20 mouse cellular contexts compared by ENCODE assay signal in the genomic region with DNA sequence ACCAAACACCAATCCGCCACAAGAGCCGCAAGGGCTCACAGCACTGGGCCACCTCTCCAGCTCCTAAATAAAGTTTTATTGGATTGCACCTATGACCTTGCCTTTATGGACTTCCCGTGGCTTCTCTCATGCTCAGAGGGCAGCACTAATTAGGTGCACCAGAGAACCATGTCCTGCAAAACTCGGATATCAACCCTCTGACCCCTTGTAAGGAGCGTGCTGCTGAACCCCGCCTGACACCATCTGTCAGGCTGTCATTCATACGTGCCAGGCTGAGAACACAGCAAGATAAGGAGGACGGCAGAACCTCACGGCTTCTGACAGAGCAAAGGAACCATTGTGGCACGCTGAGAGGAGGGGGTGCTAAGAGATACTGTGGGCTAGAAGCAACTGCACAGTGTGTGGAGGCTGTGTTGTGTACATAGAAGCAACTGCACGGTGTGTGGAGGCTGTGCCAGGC. TPM values are rescaled to one million over a fixed set of nuclear protein-coding genes. Genes with fewer than 3 reads are reported as not detected.
A peak's percentile ranks its signal among the peaks of the same experiment; 100 is the strongest.
DNase-seq lines count a peak whose midpoint lies in the region; ATAC-seq and TF ChIP-seq lines count a peak whose summit lies in the region.
"Had no signal": no experiment of that assay in that cellular context is flagged by ENCODE, and none has a peak within 500 bp of the region (broad histone marks: within the 10 kb centered on the region; RNA-seq: fewer than 3 reads in every experiment).

No protein-coding gene starts in this region.

- H3K27ac ChIP-seq in forebrain, embryonic 10.5 days = 0 out of 2 replicates have a peak overlapping the region, but pooled peaks have one; percentile 40
- H3K27ac ChIP-seq in forebrain, postnatal 0 days (ENCODE audit: low read depth, low read length) = no peak overlapping the region
- peak overlapping the region; percentile 21 for H3K27ac ChIP-seq in heart, postnatal 0 days (ENCODE audit: low read depth)
- no peak overlapping the region for H3K27ac ChIP-seq in midbrain, embryonic 10.5 days (replicated peaks)
- H3K27ac ChIP-seq in midbrain, embryonic 15.5 days = no peak overlapping the region
- H3K27ac ChIP-seq in intestine, postnatal 0 days (ENCODE audit: low read depth, low read length) = no peak overlapping the region
- H3K27ac ChIP-seq: embryonic facial prominence, embryonic 12.5 days; limb, embryonic 15.5 days; stomach, embryonic 15.5 days had no signal

- H3K9me3 ChIP-seq in forebrain, embryonic 10.5 days = no peaks in the 10 kb centered on the region
- no peaks in the 10 kb centered on the region for H3K9me3 ChIP-seq in forebrain, postnatal 0 days (ENCODE audit: low read length)
- no peaks in the 10 kb centered on the region for H3K9me3 ChIP-seq in heart, postnatal 0 days (replicated peaks; ENCODE audit: control insufficient read depth, low read length)
- H3K9me3 ChIP-seq in midbrain, embryonic 10.5 days (replicated peaks) = no peaks in the 10 kb centered on the region
- H3K9me3 ChIP-seq in midbrain, embryonic 15.5 days = no peaks in the 10 kb centered on the region
- no peaks in the 10 kb centered on the region for H3K9me3 ChIP-seq in intestine, postnatal 0 days (ENCODE audit: control insufficient read depth)
- H3K9me3 ChIP-seq: embryonic facial prominence, embryonic 12.5 days; limb, embryonic 15.5 days; stomach, embryonic 15.5 days had no signal

- peaks cover 37% of the 10 kb centered on the region for H3K27me3 ChIP-seq in forebrain, embryonic 10.5 days (ENCODE audit: poor library complexity, severe bottlenecking)
- no peaks in the 10 kb centered on the region for H3K27me3 ChIP-seq in forebrain, postnatal 0 days (ENCODE audit: insufficient read depth, low read length)
- H3K27me3 ChIP-seq in heart, postnatal 0 days (ENCODE audit: control insufficient read depth, insufficient read depth, low read length) = no peaks in the 10 kb centered on the region
- peaks cover 54% of the 10 kb centered on the region for H3K27me3 ChIP-seq in midbrain, embryonic 10.5 days (ENCODE audit: low read depth, poor library complexity, severe bottlenecking)
- H3K27me3 ChIP-seq in midbrain, embryonic 15.5 days (replicated peaks) = no peaks in the 10 kb centered on the region
- H3K27me3 ChIP-seq in intestine, postnatal 0 days (replicated peaks; ENCODE audit: control insufficient read depth, insufficient read depth, low read length) = no peaks in the 10 kb centered on the region
- H3K27me3 ChIP-seq: CH12.LX; limb, embryonic 15.5 days; stomach, embryonic 15.5 days had no signal

- H3K4me3 ChIP-seq in forebrain, embryonic 10.5 days = no peak overlapping the region
- no peak overlapping the region for H3K4me3 ChIP-seq in forebrain, postnatal 0 days (ENCODE audit: low read depth, low read length)
- no peak overlapping the region for H3K4me3 ChIP-seq in heart, postnatal 0 days (ENCODE audit: low read depth, low read length)
- no peak overlapping the region for H3K4me3 ChIP-seq in midbrain, embryonic 10.5 days
- H3K4me3 ChIP-seq in midbrain, embryonic 15.5 days = no peak overlapping the region
- H3K4me3 ChIP-seq in intestine, postnatal 0 days (ENCODE audit: low read depth, low read length) = no peak overlapping the region
- H3K4me3 ChIP-seq: embryonic facial prominence, embryonic 12.5 days; limb, embryonic 15.5 days; myocyte; stomach, embryonic 15.5 days had no signal

- H3K36me3 ChIP-seq in forebrain, embryonic 10.5 days (replicated peaks) = no peaks in the 10 kb centered on the region
- H3K36me3 ChIP-seq in forebrain, postnatal 0 days (ENCODE audit: insufficient read depth) = no peaks in the 10 kb centered on the region
- H3K36me3 ChIP-seq in heart, postnatal 0 days (replicated peaks; ENCODE audit: control insufficient read depth, insufficient read depth, low read length) = no peaks in the 10 kb centered on the region
- 0 out of 2 replicates have a peak, but pooled peaks cover 4% of the 10 kb centered on the region for H3K36me3 ChIP-seq in midbrain, embryonic 10.5 days
- no peaks in the 10 kb centered on the region for H3K36me3 ChIP-seq in midbrain, embryonic 15.5 days (replicated peaks)
- H3K36me3 ChIP-seq in intestine, postnatal 0 days (ENCODE audit: control insufficient read depth, insufficient read depth) = no peaks in the 10 kb centered on the region; the same call in 1 of the 2 replicates
- H3K36me3 ChIP-seq: embryonic facial prominence, embryonic 12.5 days; limb, embryonic 15.5 days; stomach, embryonic 15.5 days had no signal

- peaks cover 49% of the 10 kb centered on the region for H3K4me1 ChIP-seq in forebrain, embryonic 10.5 days
- no peaks in the 10 kb centered on the region for H3K4me1 ChIP-seq in forebrain, postnatal 0 days (ENCODE audit: insufficient read depth)
- H3K4me1 ChIP-seq in heart, postnatal 0 days (ENCODE audit: control insufficient read depth, insufficient read depth) = peaks cover 21% of the 10 kb centered on the region
- peaks cover 57% of the 10 kb centered on the region for H3K4me1 ChIP-seq in midbrain, embryonic 10.5 days
- H3K4me1 ChIP-seq in midbrain, embryonic 15.5 days = peaks cover 15% of the 10 kb centered on the region
- peaks cover 22% of the 10 kb centered on the region; the same call in 1 of the 2 replicates for H3K4me1 ChIP-seq in intestine, postnatal 0 days (replicated peaks; ENCODE audit: control insufficient read depth, insufficient read depth, low read length)

- WGBS in forebrain, embryonic 10.5 days = 54% methylated on average over 11 of the region's 11 CpGs
- WGBS in forebrain, postnatal 0 days = 43% methylated on average over 11 of the region's 11 CpGs
- WGBS in heart, postnatal 0 days = 28% methylated on average over 11 of the region's 11 CpGs
- WGBS in midbrain, embryonic 10.5 days = 40% methylated on average over 11 of the region's 11 CpGs
- 38% methylated on average over 11 of the region's 11 CpGs for WGBS in midbrain, embryonic 15.5 days
- 25% methylated on average over 11 of the region's 11 CpGs for WGBS in intestine, postnatal 0 days

- no peak overlapping the region for H3K9ac ChIP-seq in forebrain, postnatal 0 days
- no peak overlapping the region for H3K9ac ChIP-seq in heart, postnatal 0 days (replicated peaks; ENCODE audit: low read depth, low read length)
- no peak overlapping the region for H3K9ac ChIP-seq in midbrain, embryonic 15.5 days
- H3K9ac ChIP-seq in intestine, postnatal 0 days (ENCODE audit: low read depth, low read length) = no peak overlapping the region
- H3K9ac ChIP-seq: embryonic facial prominence, embryonic 12.5 days; limb, embryonic 15.5 days; stomach, embryonic 15.5 days had no signal

- H3K4me2 ChIP-seq in forebrain, postnatal 0 days (ENCODE audit: low read depth) = no peak overlapping the region
- no peak overlapping the region for H3K4me2 ChIP-seq in heart, postnatal 0 days (ENCODE audit: low read depth, low read length)
- no peak overlapping the region for H3K4me2 ChIP-seq in midbrain, embryonic 15.5 days
- no peak overlapping the region for H3K4me2 ChIP-seq in intestine, postnatal 0 days (replicated peaks; ENCODE audit: low read depth)
- H3K4me2 ChIP-seq: embryonic facial prominence, embryonic 12.5 days; limb, embryonic 15.5 days; stomach, embryonic 15.5 days had no signal

- ATAC-seq in forebrain, postnatal 0 days = no peak
- peak; percentile 64 for ATAC-seq in heart, postnatal 0 days (ENCODE audit: insufficient read depth, low read depth)
- ATAC-seq in midbrain, embryonic 15.5 days (replicated peaks) = no peak
- peak; percentile 48 for ATAC-seq in intestine, postnatal 0 days

- DNase-seq in forebrain, embryonic 10.5 days (ENCODE audit: extremely low spot score, low spot score) = no peak
- DNase-seq in forebrain, postnatal 0 days = no peak
- DNase-seq in heart, postnatal 0 days (ENCODE audit: low spot score) = no peak
- no peak for DNase-seq in heart, adult 11 months
- peak; percentile 40 for DNase-seq in midbrain, embryonic 10.5 days (ENCODE audit: low spot score)
- no peak for DNase-seq in cerebellum, postnatal 25 days
- DNase-seq: adrenal gland, postnatal 14 days; cerebellum, adult 2 months; gastrocnemius, postnatal 36 days; kidney, postnatal 25 days; lung, adult 18-20 months; lung, postnatal 36 days; spleen, adult 18-20 months had no signal

- no peak for TF ChIP-seq EP300 in heart, postnatal 0 days (IDR thresholded peaks at IDR 0.05; ENCODE audit: low read depth)

- no peak for TF ChIP-seq CTCF in forebrain, postnatal 0 days (IDR thresholded peaks at IDR 0.05; ENCODE audit: low read depth)
- TF ChIP-seq CTCF in heart, postnatal 0 days (IDR thresholded peaks at IDR 0.05; ENCODE audit: low read depth) = no peak
- no peak for TF ChIP-seq CTCF in intestine, postnatal 0 days (IDR thresholded peaks at IDR 0.05; ENCODE audit: low read depth)

RNA-seq across cellular contexts. Expression of gene Thsd4, which starts 8.5 kb away (rescaled TPM):
- polyA plus RNA-seq in forebrain, embryonic 10.5 days (2016; fragmentation: Nextera tagmentation; extraction: Ambion mirVana) = 3.1 and 3.8 TPM in 2 replicates
- 9.2 and 14.2 TPM in 2 replicates for total RNA-seq in forebrain, postnatal 0 days (2014; rRNA removed)
- polyA plus RNA-seq in forebrain, postnatal 0 days (2015; fragmentation: Nextera tagmentation; extraction: Ambion mirVana) = 2.2 and 3.5 TPM in 2 replicates
- 37.5 and 45.0 TPM in 2 replicates for total RNA-seq in heart, postnatal 0 days (2014; rRNA removed; ENCODE audit: low replicate concordance)
- 4.8 and 4.9 TPM in 2 replicates for polyA plus RNA-seq in heart, postnatal 0 days (2015; fragmentation: Nextera tagmentation; extraction: Ambion mirVana)
- polyA plus RNA-seq in midbrain, embryonic 10.5 days (2016; fragmentation: Nextera tagmentation; extraction: Ambion mirVana) = 4.1 and 9.6 TPM in 2 replicates
- 6.4 and 8.5 TPM in 2 replicates for polyA plus RNA-seq in midbrain, embryonic 15.5 days (2015; fragmentation: Nextera tagmentation; extraction: Ambion mirVana)
- 11.4 and 13.6 TPM in 2 replicates for polyA plus RNA-seq in intestine, postnatal 0 days (2015; fragmentation: Nextera tagmentation; extraction: Ambion mirVana)
- total RNA-seq: CH12.LX had no signal

Comparison
In these comparisons a context has a peak if more than half of its experiments do, and no peak if none do; other contexts are left out.
1. H3K27ac ChIP-seq: peak in forebrain, embryonic 10.5 days (single experiment) and heart, postnatal 0 days (single experiment); none in forebrain, postnatal 0 days (single experiment), midbrain, embryonic 10.5 days (single experiment), midbrain, embryonic 15.5 days (single experiment) and intestine, postnatal 0 days (single experiment).
2. ATAC-seq: peak in heart, postnatal 0 days (single experiment) and intestine, postnatal 0 days (single experiment); none in forebrain, postnatal 0 days (single experiment) and midbrain, embryonic 15.5 days (single experiment).